Mouse (Mus musculus): ENCODE data around the gene Elf1.

- TF ChIP-seq CTCF (IDR thresholded peaks at IDR 0.05): no peak
- TF ChIP-seq EP300 (IDR thresholded peaks at IDR 0.05): no peak
Measured at GRCm38 (mm10) chr14:79483611-79484120, 2.7 kb downstream of the Elf1 start.

All from lung, postnatal 0 days (tissue).